Mouse (Mus musculus) midbrain, embryonic 15.5 days (tissue): ENCODE measurements around the gene Tkt. TPM values are rescaled to one million over a fixed set of nuclear protein-coding genes. Genes with fewer than 3 reads are reported as not detected.

Source experiments
- ATAC-seq: fragments of 200-750 bp; cut with Nextera tagmentation; replicated peaks from 2 replicates; pipeline ENCODE4 v1.8.0; 2017; ENCODE audit warnings: moderate TSS enrichment
- H3K27ac ChIP-seq: fragments of 300-500 bp; sonication (generic); 2 replicates; pipeline ENCODE4 v1.5.1; 2015; ENCODE audit warnings: mild to moderate bottlenecking, inconsistent platforms
- H3K27me3 ChIP-seq: fragments of 300-500 bp; sonication (generic); replicated peaks from 2 replicates; pipeline ENCODE4 v1.6.1; 2015; ENCODE audit warnings: inconsistent platforms
- H3K36me3 ChIP-seq: fragments of 300-500 bp; sonication (generic); replicated peaks from 2 replicates; pipeline ENCODE4 v1.6.1; 2015; ENCODE audit warnings: inconsistent platforms
- H3K4me1 ChIP-seq: fragments of 300-500 bp; sonication (generic); 2 replicates; pipeline ENCODE4 v1.6.1; 2015; ENCODE audit warnings: inconsistent platforms
- H3K4me2 ChIP-seq: fragments of 300-500 bp; sonication (generic); 2 replicates; pipeline ENCODE4 v1.6.1; 2015; ENCODE audit warnings: inconsistent platforms, mild to moderate bottlenecking, moderate library complexity
- H3K4me3 ChIP-seq: fragments of 300-500 bp; sonication (generic); 2 replicates; pipeline ENCODE4 v1.5.1; 2015; ENCODE audit warnings: mild to moderate bottlenecking, inconsistent platforms
- H3K9ac ChIP-seq: fragments of 300-500 bp; sonication (generic); 2 replicates; pipeline ENCODE4 v1.6.1; 2015; ENCODE audit warnings: mild to moderate bottlenecking, inconsistent platforms
- H3K9me3 ChIP-seq: fragments of 300-500 bp; sonication (generic); 2 replicates; pipeline ENCODE4 v1.6.1; 2016; ENCODE audit warnings: inconsistent platforms
- WGBS: fragments of 180-500 bp; shearing (Covaris S2); methylation state at CpG from one replicate; pipeline ENCODE4 v1.1.7; 2015; ENCODE audit warnings: mixed read lengths; 5-methylcytosine and 5-hydroxymethylcytosine counted together
- polyA plus RNA-seq: library from polyadenylated mRNA; unstranded; fragments of >200 nt; fragmentation: Nextera tagmentation; extraction: Ambion mirVana; gene quantifications from 2 replicates; pipeline ENCODE4 v1.2.1, GENCODE M21; 2015

Gene Tkt
- polyA plus RNA-seq = 262 and 279 TPM in 2 replicates

DNA sequence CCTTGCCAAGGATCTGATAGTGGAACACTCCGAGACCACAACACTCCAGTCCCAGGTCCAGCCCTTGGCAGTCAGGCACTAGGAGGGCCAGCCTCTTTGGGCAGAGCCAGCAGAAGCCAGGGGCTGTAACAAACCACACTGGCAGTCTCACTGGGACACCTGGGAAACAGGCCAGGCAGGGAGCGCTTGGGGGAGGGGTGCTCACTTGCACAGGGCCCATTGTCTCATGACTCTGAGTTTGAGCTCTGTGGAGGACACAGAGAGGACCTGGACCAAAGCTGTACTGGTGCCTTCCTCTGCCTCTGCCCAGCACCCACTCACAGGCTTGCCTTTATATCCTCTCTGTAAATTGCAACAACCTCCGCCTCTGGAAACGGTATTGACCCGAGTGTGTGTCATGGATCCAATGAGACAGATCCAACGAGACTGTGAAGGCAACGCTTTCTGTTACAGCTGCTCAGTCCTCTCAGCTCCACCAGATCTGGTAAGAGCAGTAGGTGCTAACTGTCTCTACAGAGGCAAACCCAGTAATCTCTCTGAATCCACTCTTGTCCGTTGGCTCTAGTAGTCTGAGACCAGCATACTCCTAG, at the start of gene Tkt:
Gene Tkt (plus strand): TSS at position 229 of the 590 bp plus-strand sequence.
- Histone ChIP-seq H3K4me3 (peak within 1 kb of the TSS; percentile 80), H3K4me2 (peak within 1 kb of the TSS; percentile 70), H3K27me3 (no peaks in the 10 kb centered on the region), H3K4me1 (peaks cover 32% of the 10 kb centered on the region), H3K9ac (peak within 1 kb of the TSS; percentile 83), H3K9me3 (no peaks in the 10 kb centered on the region), H3K36me3 (no peaks in the 10 kb centered on the region), H3K27ac (peak within 1 kb of the TSS; percentile 94)
- ATAC-seq = peak; percentile 22
- WGBS = 22% methylated on average over 8 of the region's 8 CpGs

DNA sequence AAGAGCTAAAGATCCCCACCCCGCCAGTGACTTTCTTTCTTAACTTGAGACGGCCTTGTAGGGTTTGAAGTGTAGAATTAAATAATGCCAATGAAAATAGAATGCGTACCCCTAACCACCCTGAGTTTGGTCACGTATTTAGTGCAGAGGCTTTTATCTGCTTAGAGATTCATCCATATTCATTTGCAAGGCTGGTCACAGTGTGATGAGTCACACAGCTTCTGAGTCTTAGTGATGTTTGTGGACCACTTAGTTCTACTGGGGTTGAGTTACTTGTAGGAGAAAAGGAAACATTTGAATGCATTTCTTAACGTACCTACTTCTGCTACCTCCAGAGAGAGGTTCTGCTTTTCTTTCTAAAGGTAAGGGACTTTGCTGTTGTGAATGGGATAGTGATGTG, 43.2 kb upstream of the Tkt start:
- 73% methylated on average over 5 of the region's 5 CpGs for WGBS
- ATAC-seq = no peak
- Histone ChIP-seq H3K4me2 (no peak overlapping the region), H3K9me3 (no peaks in the 10 kb centered on the region), H3K36me3 (peaks cover 10% of the 10 kb centered on the region; the same call in 1 of the 2 replicates), H3K4me3 (no peak overlapping the region), H3K9ac (no peak overlapping the region), H3K27me3 (no peaks in the 10 kb centered on the region), H3K4me1 (no peaks in the 10 kb centered on the region), H3K27ac (no peak overlapping the region)

DNA sequence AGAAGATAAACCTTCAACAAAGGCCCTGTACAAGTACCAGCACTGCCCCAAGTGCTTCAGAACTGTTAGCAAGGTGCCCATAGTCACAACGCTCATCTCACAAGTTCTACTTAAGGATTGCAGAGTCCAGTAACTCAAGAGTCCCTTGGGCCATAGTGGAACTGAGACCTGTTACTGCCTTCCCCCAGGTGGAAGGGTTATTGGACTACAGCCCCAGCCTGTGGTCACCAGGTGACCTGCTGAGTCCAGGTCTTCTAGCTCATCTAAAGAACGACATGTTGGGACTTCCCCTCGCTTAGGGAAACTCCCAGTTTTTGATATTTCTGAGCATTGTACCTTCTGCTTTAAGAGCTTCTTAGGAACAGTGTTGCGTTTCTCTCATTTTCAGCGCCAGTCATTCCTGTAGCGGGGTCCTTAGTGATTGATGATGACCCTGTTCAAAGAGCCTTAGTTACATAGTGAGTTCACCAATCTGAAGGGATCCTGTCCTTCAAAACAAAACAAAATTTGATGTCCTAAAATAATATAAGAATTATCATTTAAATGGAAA, 37.9 kb upstream of the Tkt start:
- Histone ChIP-seq H3K9ac (no peak overlapping the region), H3K4me1 (no peaks in the 10 kb centered on the region), H3K27me3 (no peaks in the 10 kb centered on the region), H3K4me2 (no peak overlapping the region), H3K36me3 (peaks cover 12% of the 10 kb centered on the region; the same call in 1 of the 2 replicates), H3K27ac (no peak overlapping the region), H3K9me3 (no peaks in the 10 kb centered on the region), H3K4me3 (no peak overlapping the region)
- no peak for ATAC-seq
- WGBS = 95% methylated on average over 6 of the region's 6 CpGs

DNA sequence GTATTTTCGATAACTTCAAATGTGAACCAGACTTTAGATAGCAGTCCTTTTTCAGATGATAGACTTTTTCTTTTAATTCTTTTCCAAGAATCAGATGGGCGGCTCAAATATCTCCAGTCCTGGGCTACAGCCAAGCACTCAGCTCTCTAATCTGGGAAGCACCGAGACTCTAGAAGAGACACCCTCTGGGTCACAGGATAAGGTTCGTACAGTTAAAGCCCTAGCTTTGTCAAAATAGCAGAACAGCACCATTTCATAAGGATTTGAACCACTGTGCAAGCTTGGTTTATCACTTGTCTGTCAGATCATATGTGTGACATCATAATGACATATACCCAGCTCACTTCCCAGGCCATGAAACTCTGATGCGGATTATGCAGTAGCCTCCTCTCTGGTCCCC, 35.3 kb upstream of the Tkt start:
- no peaks in the 10 kb centered on the region for H3K9me3 ChIP-seq
- H3K4me2 ChIP-seq = no peak overlapping the region
- WGBS = 96% methylated on average over 5 of the region's 5 CpGs
- no peaks in the 10 kb centered on the region for H3K27me3 ChIP-seq
- no peak overlapping the region for H3K4me3 ChIP-seq
- H3K36me3 ChIP-seq = peaks cover 9% of the 10 kb centered on the region; the same call in 1 of the 2 replicates
- H3K27ac ChIP-seq = no peak overlapping the region
- H3K4me1 ChIP-seq = no peaks in the 10 kb centered on the region
- no peak for ATAC-seq
- no peak overlapping the region for H3K9ac ChIP-seq

DNA sequence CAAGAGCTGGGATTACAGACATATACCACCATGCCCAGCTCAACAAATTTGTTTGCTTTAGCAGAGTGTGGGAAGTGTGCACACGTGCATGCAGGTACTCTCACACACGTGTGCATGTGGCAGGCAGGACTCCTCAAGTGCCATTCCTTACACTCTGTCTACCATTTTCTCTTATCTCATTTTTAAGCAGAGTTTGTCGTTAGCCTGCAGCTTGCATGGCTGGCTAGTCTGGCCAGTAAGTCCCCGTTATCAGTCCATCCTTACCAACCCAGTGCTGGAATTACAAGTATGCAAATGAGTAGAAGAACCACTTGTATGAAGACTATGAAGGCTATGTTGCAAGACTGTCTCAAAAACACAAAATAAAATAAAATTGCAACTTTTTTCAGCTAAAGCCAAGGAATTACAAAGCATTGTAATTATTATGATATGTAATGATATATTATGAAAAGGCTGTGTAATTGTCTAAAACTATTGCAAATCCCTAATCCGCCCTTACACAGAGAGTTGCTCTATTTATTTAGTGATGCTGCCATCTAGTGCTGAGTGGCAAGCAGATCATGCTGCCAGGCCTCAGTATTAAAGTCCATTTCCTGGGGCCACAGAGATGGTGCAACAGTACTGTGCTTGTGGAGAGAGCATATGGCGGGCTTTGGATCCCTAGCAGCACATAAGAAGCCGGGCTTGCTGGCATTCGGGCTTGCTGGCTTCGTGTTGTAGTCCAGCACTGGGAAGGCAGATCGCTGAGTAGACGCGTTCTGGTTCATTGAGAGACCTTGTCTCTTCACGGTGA, 32.0 kb upstream of the Tkt start:
- no peak overlapping the region for H3K9ac ChIP-seq
- no peak overlapping the region for H3K4me3 ChIP-seq
- H3K27me3 ChIP-seq = no peaks in the 10 kb centered on the region
- WGBS = 87% methylated on average over 13 of the region's 13 CpGs
- H3K4me2 ChIP-seq = no peak overlapping the region
- H3K9me3 ChIP-seq = no peaks in the 10 kb centered on the region
- ATAC-seq = no peak
- H3K27ac ChIP-seq = no peak overlapping the region
- H3K36me3 ChIP-seq = peaks cover 9% of the 10 kb centered on the region
- H3K4me1 ChIP-seq = no peaks in the 10 kb centered on the region

DNA sequence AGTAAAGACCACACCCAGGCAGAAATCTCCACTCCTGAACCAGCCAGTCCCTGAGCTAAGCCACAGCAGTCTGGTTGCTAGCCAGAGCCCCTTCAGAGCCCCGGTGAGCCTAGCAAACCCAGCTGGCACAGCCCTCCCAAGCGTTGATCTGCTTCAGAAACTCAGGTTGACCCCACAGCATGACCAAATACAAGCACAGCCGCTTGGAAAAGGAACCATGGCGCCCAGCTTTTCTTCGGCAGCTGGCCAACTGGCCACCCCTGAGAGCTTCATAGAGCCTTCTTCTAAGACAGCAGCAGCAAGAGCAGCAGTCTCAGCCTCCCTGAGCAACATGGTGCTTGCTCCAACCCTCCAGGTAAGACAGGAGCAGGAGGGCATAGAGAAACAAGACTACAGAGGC, 28.8 kb upstream of the Tkt start:
- no peak for ATAC-seq
- Histone ChIP-seq H3K27me3 (no peaks in the 10 kb centered on the region), H3K9ac (no peak overlapping the region), H3K27ac (no peak overlapping the region), H3K36me3 (peaks cover 9% of the 10 kb centered on the region), H3K4me1 (no peaks in the 10 kb centered on the region), H3K9me3 (no peaks in the 10 kb centered on the region), H3K4me3 (no peak overlapping the region), H3K4me2 (no peak overlapping the region)
- 88% methylated on average over 5 of the region's 5 CpGs for WGBS

DNA sequence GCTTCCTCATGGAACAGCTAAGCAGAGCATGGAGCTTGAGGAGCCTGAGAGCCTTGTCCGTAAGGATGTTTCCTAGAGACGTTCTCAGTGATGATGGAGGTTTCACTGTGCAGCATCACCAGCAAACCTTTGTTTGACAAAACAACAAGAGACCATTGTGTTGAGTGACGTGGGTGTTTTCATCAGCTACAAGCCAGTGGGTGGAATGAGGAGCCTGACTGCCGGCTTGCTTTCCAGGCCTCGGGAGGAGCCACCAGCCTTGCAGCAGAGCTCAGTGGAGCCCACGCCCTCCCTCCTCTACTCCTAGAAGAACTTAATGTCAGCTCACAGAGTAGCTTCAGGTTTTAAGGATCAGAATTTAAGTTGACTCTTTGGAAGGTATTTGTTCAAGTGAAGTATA, 24.8 kb upstream of the Tkt start:
- H3K36me3 ChIP-seq = peaks cover 9% of the 10 kb centered on the region
- ATAC-seq = no peak

DNA sequence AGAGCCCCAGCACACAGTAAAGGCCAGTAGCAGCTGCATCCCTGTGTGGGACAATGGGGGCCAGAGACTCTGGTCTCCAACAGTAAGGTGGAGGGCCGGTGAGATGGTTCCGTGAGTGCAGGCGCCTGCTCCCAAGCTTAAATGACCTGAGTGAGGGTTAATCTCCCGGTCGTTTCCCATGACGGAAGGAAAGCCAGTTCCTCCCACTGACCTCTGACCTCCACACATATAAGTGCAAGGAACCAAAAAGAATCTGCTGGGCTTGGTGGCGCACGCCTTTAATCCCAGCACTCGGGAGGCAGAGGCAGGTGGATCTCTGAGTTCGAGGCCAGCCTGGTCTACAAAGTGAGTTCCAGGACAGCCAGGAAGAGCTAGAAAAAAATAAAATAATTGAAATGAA, 19.8 kb upstream of the Tkt start:
- WGBS = 86% methylated on average over 10 of the region's 10 CpGs

More for the DNA sequence above, 24.8 kb upstream of the Tkt start:
- Histone ChIP-seq H3K4me1 (no peaks in the 10 kb centered on the region), H3K27ac (no peak overlapping the region), H3K4me2 (no peak overlapping the region), H3K9ac (no peak overlapping the region), H3K9me3 (no peaks in the 10 kb centered on the region), H3K27me3 (no peaks in the 10 kb centered on the region), H3K4me3 (no peak overlapping the region)
- WGBS = 77% methylated on average over 6 of the region's 6 CpGs

DNA sequence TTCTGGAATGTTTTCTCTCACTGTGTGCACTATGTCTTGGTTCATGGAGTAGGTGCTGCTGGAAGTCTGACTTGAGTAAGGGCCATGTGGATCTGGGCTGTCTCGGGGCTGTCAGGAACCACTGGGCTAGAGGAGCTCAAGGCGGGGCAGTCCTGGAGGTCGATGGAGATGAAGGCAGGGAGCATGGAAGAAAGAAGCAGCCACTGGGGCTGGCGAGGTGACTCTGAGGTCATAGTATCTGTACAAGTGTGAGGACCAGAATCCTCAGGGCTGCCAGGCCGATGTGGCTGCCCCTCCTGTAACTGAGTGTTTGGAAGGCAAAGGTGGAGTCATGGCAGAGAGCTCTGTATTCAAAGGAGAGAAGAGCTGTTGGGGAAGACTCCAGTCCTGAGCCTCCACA, 19.2 kb upstream of the Tkt start:
- Histone ChIP-seq H3K4me3 (no peak overlapping the region), H3K4me1 (peaks cover 10% of the 10 kb centered on the region; the same call in 1 of the 2 replicates), H3K27me3 (no peaks in the 10 kb centered on the region), H3K36me3 (0 out of 2 replicates have a peak, but pooled peaks cover 3% of the 10 kb centered on the region), H3K9me3 (no peaks in the 10 kb centered on the region), H3K9ac (no peak overlapping the region), H3K4me2 (no peak overlapping the region), H3K27ac (no peak overlapping the region)
- ATAC-seq = no peak
- WGBS = 88% methylated on average over 5 of the region's 5 CpGs

More for the DNA sequence above, 19.8 kb upstream of the Tkt start:
- no peak overlapping the region for H3K4me2 ChIP-seq
- no peak overlapping the region for H3K9ac ChIP-seq
- ATAC-seq = no peak
- peaks cover 3% of the 10 kb centered on the region; the same call in 1 of the 2 replicates for H3K36me3 ChIP-seq
- no peak overlapping the region for H3K4me3 ChIP-seq
- no peaks in the 10 kb centered on the region for H3K9me3 ChIP-seq
- H3K27me3 ChIP-seq = no peaks in the 10 kb centered on the region
- H3K4me1 ChIP-seq = peaks cover 10% of the 10 kb centered on the region; the same call in 1 of the 2 replicates
- no peak overlapping the region for H3K27ac ChIP-seq

DNA sequence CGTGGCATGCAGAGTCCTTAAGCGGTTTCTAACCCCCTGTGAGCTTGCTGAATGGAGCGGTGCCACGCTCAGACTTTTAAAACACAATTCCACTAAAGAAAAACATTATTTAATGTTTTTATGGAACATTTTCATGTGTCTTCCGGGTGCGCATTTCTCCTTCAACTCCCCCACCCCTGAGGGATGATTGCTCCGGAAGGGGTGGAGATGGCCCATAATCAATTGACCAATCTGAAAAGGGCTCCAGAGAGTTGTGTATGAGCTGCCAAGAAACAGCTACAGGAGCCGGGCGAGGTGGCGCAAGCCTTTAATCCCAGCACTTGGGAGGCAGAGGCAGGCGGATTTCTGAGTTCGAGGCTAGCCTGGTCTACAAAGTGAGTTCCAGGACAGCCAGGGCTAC, 18.7 kb upstream of the Tkt start:
- no peak for ATAC-seq
- 95% methylated on average over 12 of the region's 12 CpGs for WGBS
- Histone ChIP-seq H3K27me3 (no peaks in the 10 kb centered on the region), H3K27ac (no peak overlapping the region), H3K9me3 (no peaks in the 10 kb centered on the region), H3K4me1 (peaks cover 10% of the 10 kb centered on the region; the same call in 1 of the 2 replicates), H3K9ac (no peak overlapping the region), H3K4me3 (no peak overlapping the region), H3K4me2 (no peak overlapping the region), H3K36me3 (0 out of 2 replicates have a peak, but pooled peaks cover 3% of the 10 kb centered on the region)

DNA sequence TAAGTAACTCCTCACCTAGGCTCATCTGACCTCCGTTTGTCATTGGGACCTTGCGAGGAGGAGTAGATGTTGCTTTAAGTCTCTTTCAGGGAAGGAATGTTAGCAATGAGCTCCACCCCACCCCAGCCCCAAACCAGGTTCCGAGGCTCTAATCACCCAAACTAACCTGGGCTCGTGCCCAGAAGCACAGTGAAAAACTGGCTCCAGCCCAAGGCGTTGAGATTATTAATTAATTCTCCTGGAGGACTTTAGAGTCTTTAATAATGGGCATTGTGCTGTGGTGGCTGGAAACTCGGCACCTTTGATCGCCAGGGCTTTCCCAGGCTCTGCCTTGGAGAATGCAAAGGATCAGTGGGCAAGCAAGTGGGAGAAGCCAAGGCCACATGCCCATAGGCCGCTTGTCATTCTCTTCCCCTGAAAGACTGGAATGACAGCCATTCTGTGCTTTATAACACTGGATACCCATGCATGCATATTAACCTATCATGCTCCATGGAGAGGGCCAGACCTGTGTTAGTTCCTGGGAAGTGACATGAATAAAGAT, 17.4 kb upstream of the Tkt start:
- no peak overlapping the region for H3K4me2 ChIP-seq
- no peaks in the 10 kb centered on the region for H3K27me3 ChIP-seq
- H3K36me3 ChIP-seq = 0 out of 2 replicates have a peak, but pooled peaks cover 3% of the 10 kb centered on the region
- H3K27ac ChIP-seq = 0 out of 2 replicates have a peak overlapping the region, but pooled peaks have one; percentile 32
- no peak; the same call in 1 of the 2 replicates for ATAC-seq
- no peak overlapping the region for H3K4me3 ChIP-seq
- H3K4me1 ChIP-seq = peaks cover 10% of the 10 kb centered on the region; the same call in 1 of the 2 replicates
- 50% methylated on average over 8 of the region's 8 CpGs for WGBS
- no peaks in the 10 kb centered on the region for H3K9me3 ChIP-seq
- H3K9ac ChIP-seq = no peak overlapping the region

DNA sequence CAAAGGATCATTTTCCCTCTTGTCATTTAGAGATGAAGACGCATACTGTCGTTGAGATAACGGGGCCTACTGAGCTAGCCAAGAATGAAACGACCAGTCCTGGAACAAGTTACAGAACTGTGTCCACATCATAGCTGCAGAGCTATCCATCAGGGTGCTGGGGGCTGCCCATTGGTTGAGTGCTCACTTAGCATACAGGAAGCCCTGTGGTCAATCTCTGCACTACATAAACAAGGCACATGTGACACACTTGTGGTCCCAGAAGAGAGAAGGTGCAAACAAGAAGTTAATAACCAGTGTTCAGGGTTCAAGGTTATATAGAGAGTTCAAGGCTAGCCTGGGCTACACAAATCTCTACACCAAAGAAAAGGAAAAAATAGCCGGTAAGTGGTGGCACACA, 16.7 kb upstream of the Tkt start:
- 0 out of 2 replicates have a peak, but pooled peaks cover 3% of the 10 kb centered on the region for H3K36me3 ChIP-seq
- ATAC-seq = no peak
- H3K9ac ChIP-seq = no peak overlapping the region
- no peaks in the 10 kb centered on the region for H3K9me3 ChIP-seq
- H3K4me2 ChIP-seq = no peak overlapping the region
- no peaks in the 10 kb centered on the region for H3K27me3 ChIP-seq
- 67% methylated on average over 5 of the region's 5 CpGs for WGBS
- peaks cover 10% of the 10 kb centered on the region; the same call in 1 of the 2 replicates for H3K4me1 ChIP-seq
- H3K27ac ChIP-seq = no peak overlapping the region
- H3K4me3 ChIP-seq = no peak overlapping the region
